Mouse (Mus musculus) neutrophil, adult 65 days (primary cell): Measurements from ENCODE around the gene Zfp637. TPM values are rescaled to one million over a fixed set of nuclear protein-coding genes. Genes with fewer than 3 reads are reported as not detected.

Experiments
- total RNA-seq: library from RNA; stranded (reverse); gene quantifications from 2 replicates; pipeline ENCODE4 v1.2.4, GENCODE M21; 2023

Gene Zfp637
- total RNA-seq: 3.2 and 5.1 TPM in 2 replicates

GRCm38 (mm10) chr6:117840686-117841510, at the start of gene Zfp637:
TSS of gene Zfp637 (plus strand) at chr6:117841180.

GRCm38 (mm10) chr6:117861848-117862247, 20.9 kb downstream of the Zfp637 start, which contains the start of gene Zfp239:
TSS of gene Zfp239 (plus strand) at chr6:117862100.

Other genes starting within 250 kb of the Zfp637 start
- not detected in 2 replicates for gene Zfp239, start 20.9 kb downstream of the Zfp637 start, total RNA-seq
- 460 and 526 TPM in 2 replicates for gene Hnrnpf, start 59.1 kb downstream of the Zfp637 start, total RNA-seq
- 0.86 TPM in 1 of 2 replicates, not detected in the other for gene Fxyd4, start 96.5 kb downstream of the Zfp637 start, total RNA-seq
- 0.95 TPM in 2 replicates for gene Rasgef1a, start 170.3 kb downstream of the Zfp637 start, total RNA-seq